Mouse (Mus musculus): ENCODE data around the gene Slc20a1. TPM values are rescaled to one million over a fixed set of nuclear protein-coding genes. Genes with fewer than 3 reads are reported as not detected.

The Slc20a1 gene
- 278 TPM for total RNA-seq (2023)

GRCm38 (mm10) chr2:129198436-129199327 lies at the start of gene Slc20a1:
TSS of gene Slc20a1 (plus strand) at chr2:129198764.

Other genes with a start within 250 kb of the Slc20a1 start
- 12.4 TPM for gene Zc3h6, start 231.4 kb upstream of the Slc20a1 start, total RNA-seq (2023)
- gene Gm10762, start 231.0 kb upstream of the Slc20a1 start, total RNA-seq (2023) = 5.6 TPM
- 0.12 TPM for gene Vinac1, start 150.6 kb upstream of the Slc20a1 start, total RNA-seq (2023)
- gene Ttl, start 132.8 kb upstream of the Slc20a1 start, total RNA-seq (2023) = 8.8 TPM
- gene Polr1b, start 97.8 kb upstream of the Slc20a1 start, total RNA-seq (2023) = 45.2 TPM
- gene Chchd5, start 69.1 kb upstream of the Slc20a1 start, total RNA-seq (2023) = 11.7 TPM
- gene Ckap2l, start 98.4 kb downstream of the Slc20a1 start, total RNA-seq (2023) = 0.76 TPM
- 0.56 TPM for gene Il1a, start 111.2 kb downstream of the Slc20a1 start, total RNA-seq (2023)
- 12.9 TPM for gene Il1b, start 172.4 kb downstream of the Slc20a1 start, total RNA-seq (2023)